Mouse (Mus musculus) c-Kit-negative CD71-positive TER-119-positive erythroid progenitor cells, embryonic 14.5 days (primary cell): Measurements from ENCODE around the gene Zdhhc16.

ENCODE experiments used
- DNase-seq: peaks from one replicate; pipeline ENCODE4 v3.0.0-alpha.2; 2013; ENCODE audit warnings: low read depth, low spot score

Gene Zdhhc16

GRCm38 (mm10) chr19:41987206-41987605 is 53.9 kb downstream of the Zdhhc16 start:
- DNase-seq = no peak

GRCm38 (mm10) chr19:41989810-41990209 is 56.5 kb downstream of the Zdhhc16 start:
- DNase-seq = no peak

GRCm38 (mm10) chr19:41991926-41992477 is 58.7 kb downstream of the Zdhhc16 start:
- no peak for DNase-seq

GRCm38 (mm10) chr19:41992971-41993370 is 59.7 kb downstream of the Zdhhc16 start:
- DNase-seq = no peak

GRCm38 (mm10) chr19:41993484-41993883 is 60.2 kb downstream of the Zdhhc16 start:
- DNase-seq = no peak
